Mouse (Mus musculus): Measurements from ENCODE around the gene Tmem203.

DNA sequence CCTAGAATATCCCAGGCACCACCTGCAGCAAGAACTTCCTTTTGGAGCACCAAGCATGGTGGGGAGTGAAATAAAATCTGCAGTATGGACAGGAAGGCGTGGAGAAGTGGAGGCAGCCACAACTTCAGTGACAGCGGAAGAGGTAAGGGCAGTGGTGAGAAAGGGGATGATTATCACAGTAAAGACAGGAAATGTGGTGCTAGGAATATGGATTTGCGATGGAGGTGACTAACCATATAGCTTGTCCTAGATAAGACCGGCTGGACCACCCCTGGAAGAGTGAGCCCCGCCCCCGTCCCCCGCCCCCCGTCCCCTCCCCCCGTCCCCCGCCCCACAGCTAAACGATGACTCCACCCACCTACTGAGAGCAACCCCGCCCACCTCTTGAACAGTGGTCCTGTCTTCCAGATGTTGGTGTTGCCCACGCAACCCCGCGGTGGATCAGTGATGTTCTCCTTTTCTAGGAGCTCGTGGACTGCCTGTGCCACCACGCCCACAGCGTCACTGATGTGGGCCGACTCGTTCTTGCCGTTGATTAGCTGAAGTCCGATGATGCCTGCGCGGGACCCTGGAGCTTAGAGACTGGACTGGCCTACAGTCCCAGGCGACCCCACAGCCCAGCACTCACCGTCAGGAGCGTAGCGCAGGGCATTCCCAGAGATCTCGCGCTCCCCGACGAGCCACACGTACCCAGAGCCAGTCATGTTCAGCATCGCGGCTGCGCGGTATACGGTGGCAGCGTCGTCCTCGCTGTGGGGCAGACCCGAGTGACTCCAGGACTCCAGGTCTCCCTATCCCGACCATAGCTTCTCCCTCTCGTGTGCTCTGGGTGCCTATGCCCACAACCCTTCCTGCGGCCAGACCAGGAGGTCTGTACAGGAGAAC lies 49.7 kb downstream of the Tmem203 start:
- no peak for TF ChIP-seq CTCF (conservative IDR thresholded peaks at IDR 0.05; ENCODE audit: insufficient read depth, insufficient read length, low read depth, low read length)
- TF ChIP-seq POLR2A (IDR thresholded peaks at IDR 0.05; ENCODE audit: low read depth, low read length): no peak

Data from kidney, adult 2 months (tissue).